Mouse (Mus musculus) adrenal gland, postnatal 25 days (tissue): ENCODE measurements at regions not wholly inside any gene's neighbourhood (a gene's known extent, or its start where the extent isn't known, plus 50 kb on each side); places are given as distances from the start of the nearest gene placed in this dataset.
A peak's percentile ranks its signal among the peaks of the same experiment; 100 is the strongest.

Experiments used
- DNase-seq: peaks from one replicate; pipeline ENCODE4 v3.0.0; 2021; ENCODE audit warnings: mixed read lengths

DNA sequence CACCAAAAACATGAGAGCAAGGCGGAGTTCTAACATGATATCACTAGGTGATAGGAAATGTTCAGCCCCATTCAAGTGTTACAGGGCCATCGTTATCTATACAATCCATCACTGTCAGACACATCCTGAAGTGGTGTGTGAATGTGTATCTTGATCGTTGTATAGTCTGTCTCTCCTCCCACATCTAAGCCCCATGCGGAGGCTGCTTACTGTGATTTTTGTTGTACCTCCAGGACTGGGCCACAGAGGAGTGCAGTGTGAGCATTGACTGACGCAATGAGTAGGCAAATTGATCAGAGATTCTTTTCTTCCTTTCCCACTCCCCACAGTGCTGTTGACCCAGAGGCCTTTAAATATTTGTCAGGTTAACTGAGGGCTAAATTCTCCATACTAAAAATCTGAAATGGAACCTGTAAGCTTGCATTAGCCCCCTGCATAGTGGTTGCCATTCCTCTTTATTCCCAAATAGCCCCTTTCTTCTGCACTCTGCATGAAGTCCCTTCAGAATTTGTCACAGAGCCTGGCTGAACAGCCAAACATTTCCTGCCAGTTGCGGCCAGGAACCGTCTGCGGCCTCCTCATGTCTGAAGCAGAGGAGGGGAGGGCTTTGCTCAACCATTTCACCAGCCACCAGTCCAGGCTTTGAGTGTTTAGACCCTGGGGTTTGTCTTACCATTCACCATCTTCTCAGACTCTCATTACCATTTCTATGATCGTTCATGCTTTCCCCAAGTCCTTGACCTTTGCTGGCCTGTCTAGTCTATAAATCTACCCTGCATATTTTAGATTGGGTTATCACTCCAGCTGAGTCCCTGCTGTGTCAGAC lies 119.3 kb downstream of the Ttc8 start:
- DNase-seq = no peak

DNA sequence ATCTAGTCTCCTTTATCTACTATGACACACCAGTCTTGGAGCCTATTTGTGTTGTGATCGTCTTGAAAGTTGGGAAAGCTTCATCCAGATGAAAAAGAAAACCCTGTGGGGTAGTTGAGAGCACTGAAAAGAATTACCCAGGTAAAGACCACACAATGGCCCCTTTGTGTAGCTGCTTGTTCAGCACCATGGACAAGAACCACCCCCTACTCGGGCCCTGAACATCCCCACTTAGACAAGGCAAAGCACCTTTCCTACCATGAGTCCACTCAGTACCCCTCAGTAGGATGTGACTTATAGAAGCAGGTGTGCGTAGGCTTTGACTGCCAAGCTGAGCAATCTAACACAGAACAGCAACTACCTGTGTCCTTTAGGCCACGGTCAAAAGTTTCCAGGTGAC lies 121.2 kb downstream of the Ttc8 start:
- DNase-seq = no peak

DNA sequence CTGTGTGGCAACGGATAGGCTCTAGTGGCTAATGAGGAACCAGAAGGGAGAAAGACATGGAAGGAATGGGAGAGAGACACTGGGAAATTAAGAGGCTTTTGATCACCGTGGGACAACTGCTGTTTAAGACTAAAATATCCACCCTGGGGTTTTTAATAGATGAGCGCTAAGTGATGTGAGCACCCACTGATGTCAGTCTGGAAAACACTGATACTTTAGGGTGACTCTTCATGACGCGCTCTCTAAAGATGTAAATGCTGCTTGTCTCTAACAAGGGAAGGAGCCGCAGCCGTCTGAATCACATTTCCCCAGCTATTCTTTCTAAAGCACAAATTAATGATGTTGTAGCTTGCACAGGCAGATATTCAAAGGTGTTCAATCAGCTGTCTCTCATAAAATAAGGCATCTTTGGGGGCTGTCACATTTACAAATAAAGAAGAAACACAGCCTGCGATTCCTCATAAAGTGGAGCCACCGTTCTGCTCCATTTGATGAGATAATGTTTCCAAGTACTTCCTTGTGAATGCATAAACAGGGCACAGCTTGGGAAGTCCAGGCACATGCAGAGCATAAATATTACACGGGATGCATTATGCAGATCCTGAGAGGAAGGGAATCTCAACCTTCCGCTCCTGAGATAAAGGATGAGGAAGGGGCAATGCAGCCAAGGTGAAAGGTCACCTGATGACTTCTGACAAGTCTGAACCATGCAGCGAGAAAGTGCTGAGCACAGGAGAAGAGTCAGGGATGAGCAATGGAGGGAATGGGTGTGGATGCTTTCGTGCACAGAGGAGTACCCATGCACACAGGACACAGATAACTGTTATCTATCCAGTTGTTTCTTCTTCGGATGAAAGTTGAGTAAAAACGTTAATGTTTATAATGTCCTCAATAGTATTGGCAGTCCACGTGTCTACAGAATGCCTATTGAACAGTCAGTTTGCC lies 122.8 kb downstream of the Ttc8 start:
- DNase-seq = no peak

DNA sequence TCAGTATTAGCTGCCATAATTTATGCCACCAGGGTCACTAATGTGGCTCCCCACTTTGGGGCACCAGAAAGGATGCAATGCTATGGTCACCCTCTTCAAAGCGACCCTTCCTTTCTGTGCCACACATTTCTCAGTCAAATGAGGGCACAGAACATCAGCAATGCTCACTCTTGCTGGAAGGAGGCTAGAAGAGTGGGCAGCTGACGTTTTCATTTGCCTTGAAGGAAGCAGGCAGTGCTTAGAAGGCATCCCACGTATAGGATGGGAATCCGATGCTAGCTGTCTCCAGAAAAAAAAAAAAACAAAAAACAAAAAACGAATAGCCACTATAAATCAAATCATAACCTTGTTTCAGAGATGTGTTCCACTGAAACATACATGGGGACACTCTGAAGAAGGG lies 124.1 kb downstream of the Ttc8 start:
- DNase-seq = no peak

DNA sequence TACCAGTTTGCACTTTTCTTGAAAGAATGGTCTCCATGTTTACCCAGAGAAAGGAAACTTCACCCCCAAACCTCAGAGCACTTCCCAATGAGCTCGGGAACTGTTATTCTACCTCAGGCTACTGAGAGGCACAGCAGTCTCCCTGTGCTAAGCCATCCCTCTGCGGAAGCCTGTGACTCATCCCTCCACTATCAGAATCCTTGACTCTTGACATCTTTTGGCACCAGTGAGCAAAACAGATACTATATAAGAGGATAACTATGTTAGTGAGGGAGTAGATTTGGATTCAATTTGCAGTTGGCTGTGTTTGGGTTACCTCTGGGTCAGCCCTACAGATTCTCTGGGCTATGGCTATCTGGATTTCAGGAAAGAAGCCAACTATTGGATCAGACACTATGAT lies 130.1 kb downstream of the Ttc8 start:
- no peak for DNase-seq

DNA sequence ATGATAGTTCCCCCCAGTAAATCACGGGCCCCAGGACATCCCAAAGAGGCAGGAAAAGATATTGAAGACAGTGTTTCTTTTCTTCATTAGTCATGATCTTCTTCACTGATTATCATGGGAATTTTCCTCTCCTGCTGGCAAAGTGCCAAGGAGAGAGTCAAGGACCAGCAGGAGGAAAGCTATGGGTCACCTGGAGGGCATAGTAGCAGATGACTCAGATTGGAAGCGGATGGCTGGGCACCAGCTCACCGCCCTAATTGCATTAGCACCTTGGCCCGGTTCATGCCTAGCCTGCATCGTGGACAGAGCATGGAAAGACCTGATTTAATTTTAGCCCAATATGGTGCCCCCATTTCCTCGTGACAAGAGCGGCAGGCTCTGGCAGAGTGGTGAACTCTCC lies 132.2 kb downstream of the Ttc8 start:
- DNase-seq = peak; percentile 16

DNA sequence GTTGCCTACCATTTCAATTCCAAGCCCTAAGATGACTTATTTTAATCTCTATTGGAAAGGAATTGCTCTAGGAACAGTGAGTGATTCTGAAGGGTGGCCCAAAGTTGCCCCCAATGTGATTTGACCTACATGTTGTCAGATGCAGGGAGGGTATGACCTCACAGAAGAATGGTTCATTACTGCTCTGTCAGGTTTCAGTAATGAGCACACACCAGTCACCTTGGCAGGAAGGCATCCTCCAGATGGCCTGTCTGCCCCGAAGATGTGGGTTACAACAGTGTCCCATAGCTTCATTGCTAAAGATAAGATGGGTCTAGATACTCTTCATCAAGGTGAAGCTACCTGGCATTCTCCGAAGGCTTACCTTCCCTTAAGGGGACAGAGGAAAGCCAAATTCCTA lies 137.1 kb downstream of the Ttc8 start:
- no peak for DNase-seq

DNA sequence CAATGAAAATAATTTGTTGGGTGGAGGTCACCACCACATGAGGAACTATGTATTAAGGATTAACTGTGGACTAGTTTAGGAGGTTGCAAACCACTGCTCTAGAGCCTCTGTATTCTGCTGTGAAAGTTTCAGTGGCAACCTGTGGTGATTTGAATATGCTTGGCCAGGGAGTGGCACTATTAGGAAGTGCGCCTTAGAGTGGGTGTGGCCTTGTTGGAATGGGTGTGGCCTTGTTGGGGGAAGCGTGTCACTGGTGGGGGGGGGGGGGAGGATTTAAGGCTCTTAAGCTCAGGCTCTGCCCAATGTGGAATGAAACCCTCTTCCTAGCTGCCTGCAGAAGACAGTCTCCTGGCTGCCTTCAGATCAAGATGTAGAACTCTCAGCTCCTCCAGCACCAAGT lies 138.5 kb downstream of the Ttc8 start:
- no peak for DNase-seq

DNA sequence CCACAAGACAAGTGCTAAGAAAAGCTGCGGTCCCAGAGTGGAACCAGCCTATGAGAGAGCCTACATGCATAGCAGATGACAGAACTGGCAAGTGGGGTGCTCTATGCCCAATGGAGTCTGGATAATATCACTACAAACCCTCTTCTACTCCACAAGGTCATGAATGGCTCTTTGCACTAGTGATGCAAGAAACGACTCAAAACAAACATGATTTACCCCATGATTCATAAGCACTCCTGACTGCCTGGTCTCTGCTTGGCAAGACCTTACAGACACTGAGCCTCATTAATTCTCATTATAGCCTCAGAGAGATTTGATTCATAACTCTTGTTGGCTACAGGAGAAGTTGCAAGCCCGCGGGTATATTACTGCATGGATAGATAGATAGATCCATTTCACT lies 139.1 kb downstream of the Ttc8 start:
- DNase-seq = no peak

DNA sequence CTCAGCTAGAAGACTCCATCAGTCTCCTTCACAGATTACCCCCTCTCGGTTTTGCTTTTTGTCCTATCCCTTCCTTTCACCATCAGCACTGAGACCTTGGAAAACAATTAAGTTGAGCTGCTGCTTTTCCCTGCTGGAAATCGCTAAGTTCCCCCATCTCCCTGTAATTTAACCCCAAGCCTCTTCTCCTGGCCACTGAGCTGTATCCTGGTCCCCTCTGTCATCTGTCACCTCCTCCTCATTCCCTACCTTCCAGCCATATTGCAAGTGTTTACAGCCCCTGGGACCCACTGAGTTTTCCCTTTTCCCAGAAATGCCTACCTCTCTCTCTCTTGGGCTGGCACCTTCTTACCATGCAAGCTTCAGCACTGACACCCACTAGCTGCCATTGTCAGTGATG lies 140.3 kb downstream of the Ttc8 start:
- DNase-seq = no peak

DNA sequence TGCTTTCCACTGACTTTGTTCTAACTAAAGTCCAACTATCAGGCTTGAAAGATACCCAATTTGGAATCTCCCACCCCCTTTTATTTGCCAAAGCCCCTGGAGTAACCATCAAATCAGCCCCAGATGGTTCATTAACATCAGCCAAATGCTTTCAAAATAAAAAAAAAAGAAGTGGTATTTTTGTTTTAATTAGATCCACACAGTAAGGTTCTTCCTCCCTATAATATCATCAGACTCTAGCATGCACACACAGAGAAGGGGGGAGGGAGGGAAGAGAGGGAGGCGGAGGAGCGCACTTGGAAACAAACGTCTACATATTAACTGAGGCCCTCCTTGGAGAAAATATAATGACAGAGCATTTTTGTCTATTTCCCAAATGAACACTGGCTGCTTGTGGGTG lies 143.1 kb downstream of the Ttc8 start:
- no peak for DNase-seq

DNA sequence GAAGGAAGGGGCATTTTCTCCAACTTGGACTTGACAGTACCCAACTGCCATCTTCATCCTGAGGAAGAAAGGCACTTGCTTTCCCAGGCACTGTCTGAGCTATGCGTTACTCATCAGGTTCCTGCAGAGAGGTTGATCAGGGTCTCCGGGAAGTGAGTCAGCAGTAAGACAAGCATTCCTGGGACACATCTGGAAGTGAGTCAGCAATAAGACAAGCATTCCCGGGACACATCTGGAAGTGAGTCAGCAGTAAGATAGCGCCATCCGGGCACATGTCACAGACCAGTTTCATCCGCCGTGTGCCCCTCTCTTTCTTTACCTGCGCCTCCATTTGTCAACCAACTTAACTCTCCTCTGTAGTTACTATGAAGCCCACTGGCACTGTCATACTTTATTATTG lies 143.5 kb downstream of the Ttc8 start:
- DNase-seq = no peak

DNA sequence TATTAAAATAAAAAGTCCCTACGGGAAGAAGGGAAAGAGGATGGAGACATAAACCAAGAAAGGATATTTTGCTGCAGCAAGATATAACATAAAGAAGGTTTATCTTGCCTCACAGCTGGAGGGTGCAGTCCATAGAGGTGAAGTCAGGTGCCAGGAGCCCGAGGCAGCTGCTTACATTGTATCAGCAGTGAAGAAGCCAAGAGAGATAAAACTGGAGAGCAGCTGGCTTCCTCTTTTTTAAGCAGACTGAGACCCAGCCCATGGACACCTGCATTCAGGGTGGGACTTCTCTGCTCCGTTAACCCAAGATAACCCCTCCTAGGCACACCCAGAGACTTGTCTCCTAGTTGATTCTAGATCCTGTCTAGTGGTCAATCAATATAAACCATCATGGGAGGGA lies 147.6 kb downstream of the Ttc8 start:
- DNase-seq = no peak

DNA sequence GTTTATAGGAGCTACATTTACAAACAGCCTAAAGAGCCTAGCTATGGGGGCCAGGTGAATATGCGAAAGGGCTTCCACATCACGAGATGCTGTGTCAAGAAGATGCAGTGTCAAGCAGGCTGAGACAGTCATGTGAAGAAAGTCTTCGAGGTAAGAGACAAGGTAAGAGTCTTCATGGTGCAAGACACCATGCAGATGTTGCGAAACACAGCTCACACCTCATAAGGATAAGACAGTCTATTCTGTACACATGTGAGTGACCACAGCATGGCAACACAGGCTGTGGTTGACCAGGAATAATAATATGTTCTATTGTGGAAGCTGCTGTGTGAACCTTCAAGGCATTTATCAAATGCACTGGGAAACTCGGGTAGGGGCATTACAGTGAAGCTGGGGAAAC lies 153.4 kb downstream of the Ttc8 start:
- no peak for DNase-seq

DNA sequence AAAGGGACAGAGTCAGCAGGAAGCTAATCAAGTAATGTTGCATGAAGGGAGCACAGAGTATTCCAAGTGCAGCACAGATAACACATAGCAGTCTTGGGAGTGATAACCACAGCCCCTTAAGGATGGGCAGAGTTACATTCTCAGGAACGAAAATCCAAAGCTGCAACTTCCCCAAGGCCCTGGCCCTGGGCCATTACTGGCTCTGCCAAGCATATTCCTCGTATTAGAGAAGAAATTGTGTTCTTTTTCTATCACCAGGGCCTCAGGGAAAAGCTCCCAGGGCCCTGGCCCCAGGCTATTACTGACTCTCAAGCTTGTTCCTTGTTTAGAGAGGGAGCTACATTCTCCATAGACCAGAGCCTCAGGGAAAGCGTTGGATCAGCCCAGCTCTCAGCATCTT lies 157.0 kb downstream of the Ttc8 start:
- DNase-seq = peak; percentile 42

DNA sequence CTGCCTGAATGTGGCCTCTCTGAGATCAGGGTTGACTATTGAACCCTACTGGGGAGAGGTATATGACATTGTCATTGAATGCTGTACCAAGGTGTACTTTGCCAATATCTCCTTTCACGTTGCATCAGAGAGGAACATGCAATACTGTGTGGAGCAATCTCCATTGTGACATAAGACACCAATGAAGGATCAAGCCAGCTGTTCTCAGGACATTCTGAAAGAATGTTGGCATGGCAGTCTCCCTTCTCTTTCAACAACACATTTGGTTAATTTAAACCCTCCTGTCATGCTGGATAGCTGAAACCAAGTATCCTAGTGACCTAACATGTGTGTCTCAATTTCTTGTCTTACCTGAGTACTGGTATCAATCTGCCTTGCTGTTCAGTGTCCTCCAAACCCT lies 159.5 kb downstream of the Ttc8 start:
- DNase-seq = no peak

DNA sequence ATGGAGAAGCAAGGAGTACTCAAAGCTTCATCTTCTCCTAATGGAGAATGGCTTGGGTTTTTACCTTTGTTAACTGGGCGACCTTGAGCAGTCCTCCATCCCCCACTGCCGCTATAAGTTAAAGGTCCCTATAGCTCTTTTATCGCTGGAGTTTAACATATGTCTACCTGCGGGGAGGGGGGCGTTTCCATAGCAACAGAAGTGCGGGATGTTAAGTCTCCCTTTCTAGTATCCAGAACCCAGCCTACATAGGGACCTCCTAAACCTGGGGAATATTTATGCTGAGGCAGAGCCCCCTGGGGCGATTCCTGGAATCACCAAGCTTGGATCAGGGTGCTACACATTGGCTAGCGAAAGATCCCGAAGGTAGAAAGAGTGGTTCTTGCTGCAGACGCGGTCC lies 163.2 kb downstream of the Ttc8 start:
- DNase-seq = no peak

DNA sequence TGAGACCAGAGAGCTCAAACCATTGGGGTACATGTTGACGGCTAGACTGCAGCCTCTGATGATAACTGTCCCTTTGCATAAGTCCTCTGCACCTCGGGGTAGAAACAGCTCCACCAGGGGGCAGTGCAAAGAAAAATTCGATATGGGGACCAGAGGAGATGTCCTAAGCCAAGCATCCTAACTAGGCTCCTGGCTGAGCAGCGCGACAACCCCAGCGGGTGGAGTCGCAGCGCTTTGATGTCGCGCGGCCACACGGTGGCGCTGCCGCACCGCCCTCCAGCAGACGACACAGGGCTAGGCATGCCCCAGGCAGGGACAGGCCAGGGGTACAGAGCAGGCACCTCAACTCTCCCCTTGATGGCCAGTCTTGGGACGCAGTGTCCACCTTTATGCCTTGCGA lies 163.8 kb downstream of the Ttc8 start:
- peak; percentile 84 for DNase-seq

DNA sequence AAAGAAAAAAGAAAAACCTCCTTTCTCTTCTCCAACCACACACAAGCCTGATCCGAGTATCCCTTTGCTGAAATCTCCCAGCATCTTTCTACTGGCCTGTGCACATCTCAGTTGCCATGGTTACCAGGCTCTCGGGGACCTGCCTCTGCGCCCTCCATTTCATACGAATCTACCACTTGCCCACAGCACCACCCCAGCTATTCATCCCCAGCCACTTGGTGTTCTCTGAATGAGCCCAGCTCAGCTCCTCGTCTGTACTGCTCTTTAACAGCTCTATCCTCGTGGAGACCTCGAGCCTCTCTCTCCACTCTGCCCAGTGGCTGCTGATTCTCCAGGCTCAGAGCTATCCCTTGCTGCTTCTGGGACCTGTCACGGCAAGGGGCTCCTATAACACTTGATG lies 166.9 kb downstream of the Ttc8 start:
- no peak for DNase-seq

DNA sequence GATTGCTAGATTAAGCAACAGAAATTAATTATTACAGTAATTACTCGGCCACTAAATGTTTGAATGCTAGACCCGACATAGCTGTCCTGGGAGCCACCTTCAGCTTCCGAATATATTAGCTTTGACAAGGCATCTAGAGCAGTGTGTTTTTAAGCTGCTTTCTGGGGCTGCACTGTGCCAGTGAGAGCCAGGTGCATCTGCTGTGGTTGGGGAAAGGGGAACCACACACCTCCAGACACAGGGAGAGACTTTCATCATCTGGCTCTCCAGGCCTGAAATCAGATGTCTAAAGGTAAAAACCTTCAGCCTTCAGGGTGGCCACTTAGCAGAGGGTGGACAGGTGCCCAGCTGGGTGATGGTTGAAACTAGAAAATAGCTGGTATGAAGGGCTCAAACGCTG lies 171.4 kb downstream of the Ttc8 start:
- DNase-seq = no peak

DNA sequence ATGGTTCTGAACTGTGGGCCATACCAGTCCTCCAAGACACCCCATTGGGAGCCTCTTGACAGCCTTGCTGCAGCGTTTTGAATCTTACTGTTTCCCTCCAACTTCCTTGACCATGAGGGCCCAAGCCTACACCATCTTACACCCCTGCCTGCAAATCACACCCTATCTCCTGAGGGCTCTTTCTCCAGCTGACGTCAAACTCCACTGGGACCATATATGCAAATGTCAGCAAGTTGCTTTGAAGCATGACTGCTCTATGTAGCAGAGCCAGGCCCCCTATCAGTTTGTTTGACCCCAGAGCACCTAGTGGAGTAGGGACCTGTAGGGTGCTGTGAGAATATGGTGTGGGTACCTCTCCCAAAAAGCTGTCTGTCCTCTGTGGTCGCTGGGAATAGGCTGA lies 172.8 kb downstream of the Ttc8 start:
- no peak for DNase-seq

DNA sequence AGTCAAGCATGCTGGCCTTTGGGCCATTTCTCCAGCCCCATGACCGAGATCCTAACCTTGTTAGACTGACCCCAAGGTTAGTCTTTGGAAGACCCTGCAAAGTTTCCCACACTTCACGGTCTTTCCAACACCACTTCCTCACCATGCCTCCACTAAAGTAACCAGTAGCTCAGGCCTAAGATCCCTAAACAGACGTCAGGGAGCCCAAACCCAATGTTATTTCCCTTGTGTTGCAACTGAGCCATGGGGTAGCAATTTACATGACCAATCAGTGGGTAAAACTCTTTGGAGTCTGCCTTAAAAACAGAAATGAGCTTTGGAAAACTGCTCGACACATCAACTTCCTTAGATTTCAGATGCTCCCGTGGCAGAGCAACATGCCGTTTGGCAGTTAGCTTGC lies 173.6 kb downstream of the Ttc8 start:
- DNase-seq = no peak

DNA sequence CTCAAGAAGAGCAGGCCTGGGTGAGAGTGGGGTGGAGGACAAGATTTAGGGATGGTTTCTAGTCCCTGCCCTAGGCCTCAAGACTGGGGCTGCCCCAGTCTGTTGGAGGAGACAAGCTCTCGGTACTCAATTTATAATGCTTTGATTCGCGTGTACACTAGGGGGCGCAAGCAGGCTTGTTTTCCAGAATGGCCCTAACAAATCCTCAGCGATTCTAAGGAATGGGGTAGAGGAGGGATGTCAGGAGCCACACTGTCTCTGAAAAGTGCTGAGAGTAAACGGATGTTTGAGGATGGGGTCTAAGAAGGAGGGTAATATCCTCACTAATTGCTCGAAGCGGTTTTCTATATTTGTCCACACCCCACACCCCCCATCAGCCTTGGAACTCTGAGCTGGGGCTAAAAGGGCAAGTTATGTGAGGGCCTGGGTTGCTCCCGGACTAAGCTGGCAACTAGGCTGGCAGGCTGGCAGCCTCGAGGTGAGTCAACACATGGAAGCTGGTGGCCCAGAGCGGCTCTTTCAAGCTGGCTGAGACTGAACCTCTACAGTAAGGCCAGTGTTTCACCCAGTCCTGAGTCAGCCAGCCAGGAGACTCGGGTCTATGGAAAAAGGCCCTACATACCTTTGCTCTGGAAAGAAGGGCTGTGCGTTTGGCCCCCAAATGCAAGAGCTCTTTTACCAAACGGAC lies 176.7 kb downstream of the Ttc8 start:
- peak; percentile 84 for DNase-seq
